Mouse (Mus musculus) cerebellum, adult 2 months (tissue): Measurements from ENCODE around the gene Adi1.

Experiments
- CTCF ChIP-seq: fragments of 200-500 bp; IDR thresholded peaks from 2 replicates; pipeline ENCODE4 v1.5.1; 2011; ENCODE audit warnings: low read depth, mild to moderate bottlenecking, control low read depth, low read length, moderate library complexity, borderline replicate concordance; ENCODE audit not compliant: insufficient read depth
- POLR2A ChIP-seq: fragments of 200-500 bp; IDR thresholded peaks from 2 replicates; pipeline ENCODE4 v1.6.1; 2011; ENCODE audit warnings: low read length, control low read depth, borderline replicate concordance; ENCODE audit not compliant: insufficient read depth

DNA sequence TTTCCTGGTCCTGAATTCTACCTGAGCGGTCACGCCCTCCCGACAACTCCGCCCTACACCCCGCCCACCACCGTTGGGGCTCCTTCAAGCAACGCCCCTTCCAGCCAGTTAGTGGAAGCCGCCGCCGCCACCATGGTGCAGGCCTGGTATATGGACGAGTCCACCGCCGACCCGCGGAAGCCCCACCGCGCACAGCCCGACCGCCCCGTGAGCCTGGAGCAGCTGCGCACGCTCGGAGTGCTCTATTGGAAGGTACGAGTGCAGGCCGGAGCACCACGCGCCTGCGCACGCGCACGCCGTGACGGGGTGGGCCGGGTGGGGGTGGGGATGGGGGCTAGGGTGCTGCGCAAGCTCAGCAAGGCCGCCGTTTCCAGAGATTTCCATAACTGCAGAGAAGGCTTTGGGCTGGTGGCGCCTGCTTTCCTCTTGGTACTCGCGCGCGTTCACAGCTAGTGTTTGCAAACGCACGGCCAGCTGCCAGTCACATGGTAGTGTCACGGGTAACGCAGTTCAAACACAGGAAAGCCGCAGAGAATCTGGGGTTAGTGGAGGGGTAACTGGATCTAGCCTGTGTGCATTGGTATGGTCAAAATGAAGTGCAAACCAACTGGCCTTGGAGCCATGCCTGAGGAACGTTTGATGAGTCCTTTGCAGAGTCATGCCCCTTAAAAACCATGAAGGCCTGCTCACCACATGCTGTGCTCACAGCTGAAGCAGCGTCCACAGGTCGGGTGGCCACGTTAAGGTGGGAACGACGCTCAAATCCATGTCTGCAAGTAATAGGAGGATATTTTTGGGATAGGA lies at the start of gene Adi1:
- TF ChIP-seq POLR2A (peak; percentile 72), CTCF (no peak)
